Mouse (Mus musculus) CD4-positive, CD25-positive, alpha-beta regulatory T cell, adult 2 months (primary cell): Measurements from ENCODE around the gene Xpo5.

Experiments used
- DNase-seq: peaks from one replicate; pipeline ENCODE4 v3.0.0-alpha.2; 2012; ENCODE audit warnings: low read depth, low spot score

Xpo5 gene

GRCm38 (mm10) chr17:46284653-46285052, 82.1 kb downstream of the Xpo5 start:
- DNase-seq, result no peak

GRCm38 (mm10) chr17:46285407-46285806, 82.8 kb downstream of the Xpo5 start:
- no peak for DNase-seq

- no peak for DNase-seq
Measured at GRCm38 (mm10) chr17:46287678-46288095, 85.1 kb downstream of the Xpo5 start.
